Mouse (Mus musculus) spleen, adult 2 months (tissue): ENCODE measurements around the gene Rtn4.

Experiments used
- CTCF ChIP-seq: fragments of 200-500 bp; IDR thresholded peaks from 2 replicates; pipeline ENCODE4 v1.5.1; 2011; ENCODE audit warnings: mild to moderate bottlenecking, inconsistent platforms; ENCODE audit not compliant: insufficient read depth, insufficient read length, insufficient replicate concordance; ENCODE audit errors: extremely low read depth
- POLR2A ChIP-seq: fragments of 200-500 bp; IDR thresholded peaks from 2 replicates; pipeline ENCODE4 v1.6.1; 2011; ENCODE audit warnings: low read depth, low read length, inconsistent platforms

DNA sequence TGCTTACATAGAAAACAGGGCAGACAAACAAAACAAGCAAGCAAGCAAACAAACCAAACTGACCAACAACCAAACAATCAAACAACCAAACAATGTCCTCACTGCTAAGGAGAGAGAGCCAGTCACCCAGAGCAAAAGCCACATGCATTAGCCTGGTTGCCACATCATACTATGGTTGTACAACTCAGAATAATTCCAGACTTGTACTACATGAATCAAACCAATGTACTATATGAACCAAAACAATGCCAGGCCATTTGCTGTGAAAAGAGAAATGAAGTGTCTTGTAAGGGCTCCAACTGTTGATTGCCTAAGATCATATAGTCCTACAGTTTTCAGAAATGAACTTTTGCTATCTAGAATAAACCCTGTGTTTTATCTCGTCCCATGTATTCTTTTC lies 95.8 kb downstream of the Rtn4 start:
- no peak for TF ChIP-seq CTCF
- TF ChIP-seq POLR2A: no peak
